Mouse (Mus musculus) liver, embryonic 14.5 days (tissue): ENCODE data around the gene Atxn1.

Source experiments
- CTCF ChIP-seq: IDR thresholded peaks from 2 replicates; pipeline ENCODE4 v1.5.1; 2016; ENCODE audit warnings: antibody characterized with exemption, low read depth, control low read depth
- EP300 ChIP-seq: IDR thresholded peaks from 2 replicates; pipeline ENCODE4 v1.6.1; 2016; ENCODE audit warnings: antibody characterized with exemption, low read depth

- no peak for TF ChIP-seq CTCF
- TF ChIP-seq EP300 = no peak
Measured at GRCm38 (mm10) chr13:45617988-45618387, 346.8 kb downstream of the Atxn1 start.
